Mouse (Mus musculus) gonadal fat pad, adult 2 months (tissue): ENCODE measurements around the gene Usp7. TPM values are rescaled to one million over a fixed set of nuclear protein-coding genes. Genes with fewer than 3 reads are reported as not detected.

ENCODE experiments used
- DNase-seq: peaks from one replicate; pipeline ENCODE4 v3.0.0-alpha.2; 2012; ENCODE audit warnings: low read depth
- polyA plus RNA-seq: library from polyadenylated mRNA; depleted of rRNA; stranded (reverse); fragments of >200 nt; gene quantifications from 2 replicates; pipeline ENCODE4 v1.2.3, GENCODE M21; 2012

Gene Usp7
- polyA plus RNA-seq, 1 experiment = 30.6 TPM

- no peak for DNase-seq
These were observed 117.9 kb downstream of the Usp7 start for GRCm38 (mm10) chr16:8674165-8674564.

DNA sequence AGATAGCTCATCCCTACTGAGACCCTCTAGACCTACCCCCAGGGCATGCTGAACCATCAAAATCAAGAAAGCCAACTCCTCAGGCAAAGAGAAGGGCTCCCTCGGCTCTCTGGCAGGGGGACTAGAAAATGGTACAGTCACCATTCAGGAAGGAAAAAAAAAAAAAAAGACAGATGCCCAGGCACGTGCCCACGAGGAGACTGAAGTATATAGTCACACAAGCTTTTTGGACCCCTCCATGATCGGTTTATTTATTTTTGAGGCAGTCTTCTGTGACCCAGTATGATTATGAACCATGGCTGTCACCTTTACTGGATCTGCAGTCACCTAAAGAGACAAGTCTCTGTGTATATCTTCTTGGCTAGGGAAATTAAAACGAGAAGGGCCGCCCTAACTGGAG lies 118.8 kb downstream of the Usp7 start:
- DNase-seq = no peak

DNA sequence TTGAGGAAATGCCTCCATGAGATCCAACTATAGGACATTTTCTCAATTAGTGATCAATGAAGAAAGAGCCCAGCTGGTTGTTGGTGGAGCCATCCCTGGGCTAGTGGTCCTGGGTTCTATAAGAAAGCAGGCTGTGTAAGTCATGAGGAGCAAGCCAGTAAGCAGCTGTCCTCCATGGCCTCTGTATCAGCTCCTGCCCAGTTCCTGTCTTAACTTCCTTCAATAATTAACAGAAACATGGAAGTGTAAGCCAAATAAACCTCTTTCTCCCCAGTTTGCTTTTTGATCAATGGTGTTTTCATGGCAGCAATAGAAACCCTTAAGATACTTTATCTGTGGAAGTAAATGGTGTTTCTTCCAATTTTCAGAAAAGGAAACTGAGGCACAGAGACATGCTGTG lies 119.3 kb downstream of the Usp7 start:
- DNase-seq = no peak

DNA sequence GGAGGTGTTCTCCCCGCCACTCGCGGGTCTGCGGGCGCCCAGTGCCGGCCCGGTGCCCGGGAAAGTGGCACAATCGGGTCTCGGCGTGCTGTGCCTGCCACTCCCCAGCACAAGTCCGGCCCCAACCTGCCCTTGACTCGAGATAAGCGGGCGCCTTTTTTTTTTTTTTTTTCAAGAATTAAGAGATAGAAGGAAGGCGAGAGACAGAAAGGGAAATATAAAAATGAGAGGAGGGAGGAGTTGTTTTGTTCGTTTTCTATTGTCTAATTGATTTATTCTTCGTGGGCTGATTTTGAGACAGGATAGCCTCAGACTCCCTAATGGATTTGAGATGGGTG lies 119.8 kb downstream of the Usp7 start:
- DNase-seq = no peak

DNA sequence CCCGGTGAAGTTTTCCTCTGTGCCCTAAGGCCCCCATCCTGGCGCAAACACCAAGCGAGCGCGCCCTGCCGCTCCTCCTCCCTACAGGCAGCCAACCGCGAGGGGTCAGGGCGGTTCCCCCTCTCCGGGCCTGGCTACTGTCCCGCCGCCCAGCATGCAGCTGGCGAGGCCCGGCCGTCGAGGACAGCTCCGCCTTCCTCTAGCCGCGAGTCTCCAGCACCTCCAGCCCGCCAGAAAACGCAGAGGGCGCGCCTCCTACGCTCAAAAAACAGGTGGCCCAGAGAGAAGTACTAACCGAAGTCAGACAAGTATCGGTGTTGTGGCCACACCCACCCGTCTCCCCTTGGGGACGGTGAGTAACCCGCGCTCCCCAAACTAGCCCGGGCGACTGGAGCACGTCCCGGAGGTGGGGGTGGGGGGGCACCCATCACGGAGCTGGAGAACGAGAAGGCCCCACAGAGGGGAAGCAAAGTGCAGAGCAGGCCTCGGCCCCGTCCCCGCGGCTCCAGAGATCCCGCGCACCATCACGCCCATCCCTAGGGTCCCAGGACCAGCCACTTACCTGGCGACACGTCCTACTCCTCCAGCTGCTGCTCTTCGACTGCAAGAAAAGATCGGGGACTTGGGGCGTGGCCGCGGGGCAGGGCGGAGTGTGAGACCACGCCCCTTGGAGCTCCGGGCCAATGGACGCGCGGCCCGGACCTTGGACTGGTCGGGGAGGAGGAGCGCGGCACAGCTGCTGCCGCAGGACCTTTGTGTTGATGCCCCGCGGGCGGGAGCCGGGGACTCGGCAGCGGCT lies 120.4 kb downstream of the Usp7 start, which contains the start of gene Carhsp1:
Gene Carhsp1 (minus strand): TSS at position 605 of the 799 bp plus-strand sequence.
- no peak for DNase-seq

DNA sequence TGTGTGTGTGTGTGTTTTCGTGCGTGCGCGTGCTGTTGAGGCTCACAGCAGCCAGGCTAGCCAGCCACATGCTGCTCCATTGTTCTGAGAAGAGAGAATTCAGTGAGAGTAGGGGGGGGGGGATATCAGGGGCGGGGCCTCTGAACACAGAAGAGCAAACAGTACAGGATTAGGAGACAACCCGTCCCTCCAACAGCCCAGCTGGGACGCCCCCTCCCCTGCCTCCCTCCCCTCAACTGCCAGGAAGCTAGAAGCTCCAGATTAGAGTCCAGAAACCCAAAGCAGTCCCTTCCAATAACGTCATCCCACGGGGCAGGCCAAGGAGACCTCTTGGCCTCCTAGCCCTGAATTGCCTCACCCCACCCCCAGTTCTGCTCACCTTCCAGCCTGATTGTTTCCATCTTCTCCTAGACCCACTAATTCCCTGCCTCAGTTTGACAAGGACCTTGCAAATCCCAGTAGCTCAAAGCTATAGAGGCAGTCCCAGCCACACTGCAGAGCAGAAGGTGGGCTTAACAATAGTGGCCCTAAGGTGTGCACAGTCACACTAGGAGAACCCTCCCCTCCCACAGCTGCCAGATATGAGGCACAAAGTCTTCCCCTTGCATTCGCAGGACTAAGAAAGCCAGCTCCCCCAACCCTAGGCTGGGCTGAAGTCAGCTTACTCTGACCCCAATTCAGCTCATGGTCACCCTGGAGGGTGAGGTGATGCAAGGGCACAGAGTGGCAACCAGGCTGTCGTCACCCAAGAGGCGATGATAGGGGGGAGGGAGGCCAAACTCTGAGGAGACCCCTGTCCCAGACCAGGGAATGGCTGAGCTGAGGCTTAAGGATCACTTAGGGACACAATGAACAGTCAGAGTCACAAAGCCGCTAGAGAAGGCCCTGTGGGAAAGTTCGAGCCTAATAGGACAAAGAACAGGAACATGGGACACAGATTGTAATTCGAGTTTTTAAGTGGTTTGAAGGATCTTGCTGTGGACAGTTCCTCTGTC lies 121.8 kb downstream of the Usp7 start:
- no peak for DNase-seq

DNA sequence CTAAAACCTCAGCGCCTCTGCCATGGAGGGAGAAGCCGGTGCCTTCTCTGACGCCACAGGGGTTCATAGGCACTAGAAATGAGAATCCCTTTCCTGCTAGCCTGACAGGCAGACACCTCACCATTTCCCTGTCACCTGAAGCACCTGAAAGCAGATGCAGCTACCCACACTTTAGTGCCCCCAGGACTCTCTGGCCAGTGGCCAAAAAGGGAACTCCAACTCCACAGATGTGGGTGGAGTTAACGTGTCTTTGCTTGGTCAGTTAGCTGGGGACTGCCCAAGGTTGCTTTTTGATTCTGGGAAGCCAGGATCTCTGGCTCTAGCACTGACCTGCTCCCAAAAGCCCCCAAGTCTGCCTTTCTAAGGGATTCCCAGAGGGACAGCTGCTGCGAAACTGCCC lies 122.7 kb downstream of the Usp7 start:
- no peak for DNase-seq

GRCm38 (mm10) chr16:8668386-8668785 lies 123.7 kb downstream of the Usp7 start:
- no peak for DNase-seq

DNA sequence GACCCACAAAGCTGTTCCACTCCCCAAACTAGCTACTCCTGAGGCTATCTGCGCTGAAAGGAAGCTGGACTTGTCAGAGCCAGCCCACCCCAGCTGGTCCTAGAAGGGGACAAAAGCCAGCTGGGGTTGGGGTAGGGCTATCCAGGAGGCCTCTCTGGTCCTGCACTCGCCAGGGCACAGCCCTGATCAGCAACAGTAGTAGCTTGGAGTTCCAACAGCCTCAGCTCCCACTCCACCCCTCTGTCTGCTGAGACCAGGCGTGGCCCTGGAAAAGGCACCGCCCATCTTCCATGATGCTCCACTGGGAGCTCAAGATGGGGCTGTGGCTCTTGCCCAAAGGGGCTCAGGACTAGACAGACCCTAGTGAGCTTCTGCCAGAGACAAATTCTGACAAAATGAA lies 124.3 kb downstream of the Usp7 start:
- no peak for DNase-seq

DNA sequence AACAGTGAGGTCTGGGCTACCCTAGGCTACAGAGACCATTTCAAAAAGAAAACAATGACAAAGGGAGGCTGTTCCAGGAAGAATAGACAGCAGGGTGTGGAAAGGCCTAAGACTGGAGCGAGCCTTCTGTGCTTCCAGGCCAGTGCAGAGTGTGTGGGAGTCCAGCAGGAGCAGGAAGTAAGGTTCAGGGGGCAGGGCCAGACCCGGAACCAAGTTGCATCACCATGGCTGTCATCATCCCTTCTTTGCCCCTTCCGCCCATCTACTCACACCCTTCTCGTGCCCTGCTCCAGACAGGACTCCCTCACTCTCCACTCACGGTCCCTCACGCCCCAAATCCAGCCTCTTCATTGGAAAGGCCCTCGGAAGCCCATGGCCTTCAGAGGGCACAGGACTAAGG lies 124.8 kb downstream of the Usp7 start:
- DNase-seq = no peak

DNA sequence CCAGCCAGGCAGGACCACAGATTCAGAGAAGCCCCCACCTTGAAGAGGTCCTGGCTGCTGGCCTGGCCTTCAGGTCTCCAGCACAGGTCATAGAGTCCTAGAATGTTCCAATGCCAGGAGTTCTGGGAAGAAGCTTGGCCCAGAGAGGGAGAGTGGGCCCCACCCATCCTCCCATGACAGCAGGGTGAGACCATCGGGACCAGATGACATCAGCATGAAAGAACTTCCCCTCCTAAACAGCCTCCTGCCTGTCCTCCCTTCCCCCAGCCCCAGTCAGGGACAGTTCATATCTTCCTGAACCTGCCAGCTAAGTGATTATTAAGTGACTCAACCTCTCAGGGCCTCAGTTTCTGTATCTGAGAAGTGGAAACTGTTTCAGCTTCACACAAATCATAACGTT lies 125.7 kb downstream of the Usp7 start:
- DNase-seq = no peak

DNA sequence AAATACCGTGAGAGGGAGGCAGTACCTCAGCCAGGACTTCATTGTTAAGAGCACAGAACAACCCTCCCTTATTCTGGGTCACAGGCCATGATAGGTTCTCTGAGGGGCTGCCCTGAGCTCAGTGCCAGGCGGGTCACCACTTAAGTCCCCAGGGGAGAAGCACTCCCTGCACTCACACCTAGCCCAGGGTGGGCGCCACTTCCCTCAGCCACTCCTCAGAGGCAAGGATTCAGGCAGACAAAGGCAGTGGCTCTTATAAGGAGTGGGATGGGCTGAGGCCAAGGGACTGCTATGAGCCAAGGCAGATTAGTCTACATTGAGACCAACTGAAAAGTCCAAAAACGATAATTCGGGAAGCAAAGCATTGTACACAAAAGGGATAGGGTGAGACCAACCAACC lies 126.7 kb downstream of the Usp7 start:
- DNase-seq = no peak

DNA sequence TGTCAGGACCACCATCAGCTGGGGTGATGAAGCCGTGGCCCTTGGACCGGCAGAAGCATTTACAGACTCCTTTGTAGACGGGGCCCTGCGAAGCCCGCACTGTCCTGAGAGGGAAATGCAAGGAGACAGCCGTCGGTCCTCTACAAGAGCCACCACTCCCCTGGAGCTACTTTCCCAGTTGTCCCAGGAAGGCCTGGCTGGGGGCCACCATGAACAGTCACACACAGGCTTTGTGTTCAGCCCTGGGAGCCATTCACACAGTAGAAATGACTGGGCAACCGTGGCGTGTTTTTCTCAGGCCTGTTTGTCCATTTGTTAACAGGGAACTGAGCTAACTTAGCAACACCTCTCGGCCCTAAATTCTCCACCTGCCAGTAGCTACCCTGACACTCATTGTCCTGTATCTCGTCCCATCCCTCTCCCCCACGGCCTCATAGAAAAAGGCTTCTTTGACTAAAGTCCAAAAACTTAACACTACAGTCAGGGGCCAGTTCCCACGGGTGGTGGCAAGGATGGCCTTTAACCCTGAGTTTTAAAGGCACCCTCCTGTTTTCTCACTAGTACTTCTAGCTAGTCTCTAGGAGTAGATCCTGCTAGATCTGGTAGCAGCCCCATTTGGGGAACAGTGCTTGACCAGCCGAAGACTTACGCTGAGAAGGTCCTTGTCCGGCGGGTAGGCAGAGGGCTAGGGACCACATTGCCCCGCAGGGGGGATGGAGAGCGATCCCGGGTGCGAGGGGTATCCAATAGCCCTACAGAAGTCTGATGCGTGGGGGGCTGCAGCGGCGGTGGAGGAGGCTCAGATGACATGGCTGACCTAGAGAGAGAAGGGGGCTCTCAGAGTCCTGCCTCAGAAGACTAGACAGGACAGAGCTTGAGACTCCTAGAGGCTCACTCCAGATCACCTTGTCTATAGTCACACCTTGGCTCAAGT lies 128.2 kb downstream of the Usp7 start:
- DNase-seq = no peak

- no peak for DNase-seq
These were observed 129.1 kb downstream of the Usp7 start for GRCm38 (mm10) chr16:8663022-8663421.

GRCm38 (mm10) chr16:8658764-8659163 lies 133.3 kb downstream of the Usp7 start:
- no peak for DNase-seq

DNA sequence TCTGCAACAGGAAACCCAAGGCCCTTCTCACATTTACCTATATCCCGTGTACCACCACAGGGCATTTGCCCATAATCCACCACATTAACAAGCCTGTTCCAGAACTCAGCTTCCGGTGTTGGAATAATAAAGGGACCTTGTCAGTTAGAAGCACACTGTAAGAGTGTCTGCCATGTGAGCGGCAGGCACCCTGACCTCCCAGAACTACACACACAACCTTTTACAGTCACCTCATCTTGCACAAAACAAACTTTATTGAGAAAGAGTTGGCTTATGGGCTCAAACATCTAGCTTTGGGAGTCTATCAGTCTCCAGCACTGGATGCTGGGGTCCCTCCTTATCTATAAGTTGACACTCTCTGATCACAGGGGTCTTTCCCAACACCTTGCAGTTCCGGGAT lies 133.8 kb downstream of the Usp7 start:
- no peak for DNase-seq

GRCm38 (mm10) chr16:8656256-8656655 lies 135.9 kb downstream of the Usp7 start:
- DNase-seq = no peak

- DNase-seq = no peak
These were observed 136.5 kb downstream of the Usp7 start for GRCm38 (mm10) chr16:8655599-8655998.

DNA sequence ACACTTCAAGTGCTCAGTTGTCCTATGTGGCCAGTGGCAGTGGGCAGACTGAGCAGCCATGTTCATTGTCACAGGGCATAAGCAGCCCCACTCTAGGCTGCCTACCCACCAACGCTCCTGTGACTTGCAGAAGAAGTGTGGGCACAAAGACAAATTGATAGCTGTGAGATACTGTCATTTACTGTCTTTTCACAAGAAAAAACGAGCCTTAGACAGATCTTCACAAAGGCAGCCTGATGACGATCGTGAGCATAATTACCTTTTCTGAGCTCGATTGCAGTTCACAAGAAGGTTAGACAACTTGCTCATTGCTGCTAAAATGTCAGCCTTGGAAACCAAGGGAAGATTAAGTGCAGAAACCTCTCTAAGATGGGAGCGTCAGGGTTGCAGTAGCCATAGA lies 137.0 kb downstream of the Usp7 start:
- no peak for DNase-seq

DNA sequence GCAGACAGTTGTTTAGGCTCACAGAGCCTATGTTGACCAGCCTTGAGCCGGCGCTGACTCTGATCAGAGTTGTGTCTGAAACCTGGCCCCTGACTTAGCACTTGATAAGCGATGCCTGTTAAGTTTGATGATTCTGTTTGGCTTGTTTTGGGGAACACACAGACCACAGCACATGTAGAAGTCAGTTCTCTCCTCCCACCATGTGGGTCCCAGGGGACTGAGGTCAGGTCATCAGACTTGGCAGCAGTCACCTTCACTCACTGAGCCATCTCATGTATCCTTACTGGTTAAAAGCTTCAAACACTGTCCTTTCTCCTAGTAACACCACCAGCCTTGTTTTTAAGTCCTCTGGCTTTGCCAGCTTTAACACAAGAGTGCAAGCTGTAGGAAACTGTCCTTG lies 142.1 kb downstream of the Usp7 start:
- no peak for DNase-seq

DNA sequence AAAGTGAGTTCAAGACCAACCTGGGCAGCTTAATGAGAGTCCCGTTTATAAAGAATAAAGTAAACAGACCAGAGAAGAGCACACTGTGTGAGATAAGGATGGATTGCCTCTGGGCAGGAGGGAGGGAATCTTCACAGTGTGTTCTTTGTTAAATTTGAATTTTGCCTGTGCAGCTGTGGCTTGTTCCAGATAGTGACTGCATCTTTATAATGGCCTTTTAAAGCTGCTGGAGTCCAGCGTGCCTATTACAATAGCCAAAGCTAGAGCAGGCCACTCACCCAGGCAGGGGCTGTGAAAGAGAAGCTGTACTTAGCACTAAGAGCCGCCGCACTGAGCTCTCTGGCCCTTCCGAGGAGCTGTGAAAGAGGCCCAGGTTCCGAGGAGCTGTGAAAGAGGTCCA lies 146.6 kb downstream of the Usp7 start:
- DNase-seq = no peak

DNA sequence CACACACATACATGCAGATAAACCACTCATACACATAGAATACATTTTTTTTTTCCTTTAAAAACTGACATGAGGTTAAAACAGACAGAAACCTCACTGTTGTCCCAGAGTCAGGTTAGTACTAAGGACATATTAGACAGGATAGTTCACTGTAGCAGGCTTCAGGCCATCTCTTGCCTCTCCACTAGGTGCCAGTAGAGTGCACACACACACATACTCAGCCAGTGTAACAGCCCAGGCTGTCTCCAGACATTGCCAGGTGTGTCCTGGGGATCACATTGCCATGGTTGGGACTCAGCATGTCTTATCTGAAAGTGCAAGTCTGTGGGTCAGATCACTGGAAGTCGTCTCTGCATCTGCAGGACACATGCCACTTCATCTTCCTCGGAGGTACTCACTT lies 148.3 kb downstream of the Usp7 start:
- no peak for DNase-seq
